Mouse (Mus musculus): ENCODE data around the gene Col26a1.

DNA sequence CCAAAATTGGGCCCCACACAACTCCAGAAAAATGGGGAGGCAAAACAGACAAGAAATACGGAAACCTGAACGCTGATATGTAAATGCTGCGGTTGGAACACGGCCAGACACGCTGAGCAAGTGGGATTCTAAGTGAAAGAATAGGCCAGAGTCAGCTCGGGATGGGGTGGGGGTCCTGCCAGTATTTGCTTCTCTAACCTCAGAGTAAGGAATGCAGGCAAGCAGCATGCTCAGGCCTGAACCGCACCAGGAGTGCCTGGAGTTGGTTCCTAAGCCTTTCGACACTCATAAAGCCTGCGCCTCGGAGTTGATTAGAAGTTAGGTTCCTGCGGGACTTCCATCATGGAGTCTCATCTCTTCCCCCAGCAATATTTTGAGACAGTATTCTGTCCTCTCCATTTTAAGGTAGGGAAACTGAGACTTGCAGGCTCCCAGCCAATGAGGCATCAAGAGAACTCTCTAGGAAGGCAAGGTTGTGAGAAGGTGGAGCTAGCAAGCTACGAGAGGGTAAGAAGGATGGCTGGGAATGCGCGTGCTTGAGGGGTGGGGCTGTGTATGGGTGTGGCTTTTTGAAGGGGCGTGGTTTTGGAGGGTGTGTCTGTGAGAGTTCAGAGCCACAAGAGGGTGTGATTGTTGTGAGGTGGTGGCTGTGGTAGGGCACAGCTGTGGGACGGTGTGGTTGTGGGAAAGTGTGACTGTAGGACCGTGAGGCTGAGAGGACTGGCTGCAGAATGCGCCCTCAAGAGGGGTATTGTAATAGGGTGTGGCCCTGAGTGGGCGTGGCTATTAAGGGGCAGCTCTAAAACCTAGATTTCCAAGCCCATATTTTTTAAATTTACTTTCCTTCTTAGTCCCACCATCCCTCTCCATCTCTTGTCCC is 36.4 kb downstream of the Col26a1 start:
- TF ChIP-seq POLR2A (IDR thresholded peaks at IDR 0.05; ENCODE audit: low read depth, low read length) = no peak
- no peak for TF ChIP-seq CTCF (IDR thresholded peaks at IDR 0.05; ENCODE audit: extremely low read depth, insufficient read length, insufficient replicate concordance, low read depth, low read length)

All from small intestine, adult 2 months (tissue).